Mouse (Mus musculus) granulocyte monocyte progenitor cell, adult 5-6 weeks (primary cell): Measurements from ENCODE around the gene Cst3. TPM values are rescaled to one million over a fixed set of nuclear protein-coding genes. Genes with fewer than 3 reads are reported as not detected.

ENCODE experiments used
- ATAC-seq: replicated peaks from 2 replicates; pipeline ENCODE4 v1.8.0; 2016; ENCODE audit warnings: mild to moderate bottlenecking, moderate TSS enrichment, inconsistent platforms; ENCODE audit not compliant: poor library complexity, severe bottlenecking
- total RNA-seq, 2 experiments: library from RNA; stranded (forward) in 1 of 2; stranded (reverse) in 1 of 2; fragments of 200-712, 200-1000 nt in 1 of 2; fragments of >200 nt in 1 of 2; fragmentation: Nextera tagmentation in 1 of 2; gene quantifications; 2 replicates each; pipeline ENCODE4 v1.2.3; 2014 to 2017

Gene Cst3
- 362 and 448 TPM in 2 replicates for total RNA-seq (2014; fragmentation: Nextera tagmentation)
- total RNA-seq (2017), result 432 and 469 TPM in 2 replicates

GRCm38 (mm10) chr2:148875335-148875811 is at the start of gene Cst3:
Gene Cst3 (minus strand): TSS chr2:148875692.
- peak; percentile 81 for ATAC-seq

GRCm38 (mm10) chr2:148902286-148902685 is 26.8 kb upstream of the Cst3 start:
- peak; percentile 99 for ATAC-seq

GRCm38 (mm10) chr2:148900305-148900704 is 24.8 kb upstream of the Cst3 start:
- no peak for ATAC-seq

GRCm38 (mm10) chr2:148896219-148896618 is 20.7 kb upstream of the Cst3 start:
- ATAC-seq, result no peak

- ATAC-seq, result no peak
These were observed 17.6 kb upstream of the Cst3 start for GRCm38 (mm10) chr2:148893107-148893506.

- ATAC-seq, result no peak
These were observed 14.7 kb upstream of the Cst3 start for GRCm38 (mm10) chr2:148890021-148890851.

- no peak for ATAC-seq
These were observed 14.0 kb upstream of the Cst3 start for GRCm38 (mm10) chr2:148889331-148890010.

- peak; percentile 90 for ATAC-seq
These were observed 13.4 kb upstream of the Cst3 start for GRCm38 (mm10) chr2:148888872-148889271.

- no peak for ATAC-seq
These were observed 9.2 kb upstream of the Cst3 start for GRCm38 (mm10) chr2:148884738-148885137.

- no peak for ATAC-seq
These were observed 3.7 kb upstream of the Cst3 start for GRCm38 (mm10) chr2:148879199-148879598.

- no peak for ATAC-seq
These were observed 3.2 kb upstream of the Cst3 start for GRCm38 (mm10) chr2:148878641-148879130.

- peak; percentile 12 for ATAC-seq
These were observed 1.7 kb upstream of the Cst3 start for GRCm38 (mm10) chr2:148877016-148877770.

GRCm38 (mm10) chr2:148874617-148875334 is 716 bp downstream of the Cst3 start:
- ATAC-seq, result peak; percentile 40

GRCm38 (mm10) chr2:148874224-148874616 is 1.3 kb downstream of the Cst3 start:
- ATAC-seq, result no peak

- no peak for ATAC-seq
These were observed 2.6 kb downstream of the Cst3 start for GRCm38 (mm10) chr2:148872860-148873259.

GRCm38 (mm10) chr2:148870526-148870925 is 5.0 kb downstream of the Cst3 start:
- ATAC-seq, result no peak

GRCm38 (mm10) chr2:148868959-148869358 is 6.5 kb downstream of the Cst3 start:
- peak; percentile 52; the same call in 1 of the 2 replicates for ATAC-seq

- ATAC-seq, result no peak
These were observed 10.5 kb downstream of the Cst3 start, which contains the start of gene 9230104L09Rik for GRCm38 (mm10) chr2:148864966-148865365. Gene 9230104L09Rik (minus strand): TSS chr2:148865038.

GRCm38 (mm10) chr2:148861693-148862092 is 13.8 kb downstream of the Cst3 start:
- no peak for ATAC-seq

- no peak for ATAC-seq
These were observed 14.5 kb downstream of the Cst3 start for GRCm38 (mm10) chr2:148860993-148861392.
